Mouse (Mus musculus) erythroblast, embryonic 14.5 days (primary cell): ENCODE measurements around the gene Olfr666.

Experiments used
- GATA1 ChIP-seq: IDR thresholded peaks from 2 replicates; pipeline ENCODE4 v1.6.1; 2012; ENCODE audit warnings: low read length, inconsistent platforms, mixed read lengths
- TAL1 ChIP-seq: IDR thresholded peaks from 3 replicates; pipeline ENCODE4 v1.6.1; 2012; ENCODE audit warnings: low read length, inconsistent platforms, mixed read lengths

GRCm38 (mm10) chr7:104843731-104844287 is 51.9 kb downstream of the Olfr666 start:
- TF ChIP-seq GATA1 (no peak), TAL1 (no peak)
